Mouse (Mus musculus) spleen, embryonic (tissue): ENCODE measurements around the gene Cilp.
"Not testable (repeated sequence)": the region's sequence is repeated elsewhere in the genome, so short reads cannot be mapped to it uniquely, and the experiment has no call there.

Experiments used
- CTCF ChIA-PET: fragments of 350-600 bp; sonication (Branson Sonifier 250); formaldehyde crosslinking; loops from one replicate; lab custom pipeline; 2022; lab: Charles Lee

Cilp gene

GRCm38 (mm10) chr9:65247502-65248376, 17.2 kb upstream of the Cilp start:
- CTCF ChIA-PET, result interaction anchor here (0.6 kb wide), 1 partner anchor 23 kb away, joined by 3 read pairs; no protein-coding TSS in a partner anchor

- CTCF ChIA-PET, result interaction anchor here (0.6 kb wide), 1 partner anchor 24 kb away, joined by 3 read pairs; no protein-coding TSS in a partner anchor
Observed at GRCm38 (mm10) chr9:65248377-65248690, 16.6 kb upstream of the Cilp start.

- CTCF ChIA-PET, result no interaction called here
Observed at GRCm38 (mm10) chr9:65252026-65252425, 13.0 kb upstream of the Cilp start.

- CTCF ChIA-PET, result no interaction called here
Observed at GRCm38 (mm10) chr9:65255906-65256600, 8.9 kb upstream of the Cilp start.

- CTCF ChIA-PET, result no interaction called here
Observed at GRCm38 (mm10) chr9:65257218-65257910, 7.6 kb upstream of the Cilp start.

- CTCF ChIA-PET, result interaction anchor here (0.6 kb wide), 1 partner anchor 50 kb away, joined by 3 read pairs; no protein-coding TSS in a partner anchor
Observed at GRCm38 (mm10) chr9:65259366-65259765, 5.6 kb upstream of the Cilp start.

- CTCF ChIA-PET, result no interaction called here
Observed at GRCm38 (mm10) chr9:65261591-65262230, 3.3 kb upstream of the Cilp start.

GRCm38 (mm10) chr9:65262641-65263120, 2.3 kb upstream of the Cilp start:
- CTCF ChIA-PET, result interaction anchor here (0.5 kb wide), 1 partner anchor 594 kb away, joined by 3 read pairs; no protein-coding TSS in a partner anchor

- CTCF ChIA-PET, result interaction anchor here (0.7 kb wide), 1 partner anchor 189 kb away, joined by 7 read pairs; no protein-coding TSS in a partner anchor
Observed at GRCm38 (mm10) chr9:65267742-65268515, 2.9 kb downstream of the Cilp start.

- CTCF ChIA-PET, result no interaction called here
Observed at GRCm38 (mm10) chr9:65273048-65273809, 8.2 kb downstream of the Cilp start.

GRCm38 (mm10) chr9:65273873-65274272, 8.9 kb downstream of the Cilp start:
- CTCF ChIA-PET, result no interaction called here

GRCm38 (mm10) chr9:65274851-65275250, 9.9 kb downstream of the Cilp start:
- CTCF ChIA-PET, result not testable (repeated sequence)

GRCm38 (mm10) chr9:65275810-65276530, 11.0 kb downstream of the Cilp start:
- CTCF ChIA-PET, result no interaction called here

GRCm38 (mm10) chr9:65281536-65282151, 16.7 kb downstream of the Cilp start:
- CTCF ChIA-PET, result no interaction called here

GRCm38 (mm10) chr9:65283301-65283700, 18.3 kb downstream of the Cilp start:
- CTCF ChIA-PET, result no interaction called here

GRCm38 (mm10) chr9:65288252-65288651, 23.3 kb downstream of the Cilp start:
- CTCF ChIA-PET, result interaction anchor here (0.6 kb wide), 1 partner anchor 99 kb away, joined by 6 read pairs; no protein-coding TSS in a partner anchor

GRCm38 (mm10) chr9:65289988-65290387, 25.0 kb downstream of the Cilp start:
- CTCF ChIA-PET, result no interaction called here

- CTCF ChIA-PET, result no interaction called here
Observed at GRCm38 (mm10) chr9:65292421-65292820, 27.4 kb downstream of the Cilp start.

GRCm38 (mm10) chr9:65293119-65293518, 28.1 kb downstream of the Cilp start:
- CTCF ChIA-PET, result no interaction called here
